Mouse (Mus musculus) megakaryocyte, embryonic 14.5 days (primary cell): ENCODE measurements around the gene Ethe1. TPM values are rescaled to one million over a fixed set of nuclear protein-coding genes. Genes with fewer than 3 reads are reported as not detected.

Experiments used
- H3K27me3 ChIP-seq: replicated peaks from 2 replicates; pipeline ENCODE3; 2012; ENCODE audit warnings: inconsistent platforms
- H3K36me3 ChIP-seq: replicated peaks from 2 replicates; pipeline ENCODE3; 2012; ENCODE audit warnings: low read length, inconsistent platforms, mixed read lengths
- H3K4me1 ChIP-seq: 2 replicates; pipeline ENCODE4 v1.6.1; 2012; ENCODE audit warnings: inconsistent platforms
- H3K4me3 ChIP-seq: replicated peaks from 2 replicates; pipeline ENCODE3; 2012; ENCODE audit warnings: moderate library complexity, mild to moderate bottlenecking, inconsistent platforms
- H3K9me3 ChIP-seq: 2 replicates; pipeline ENCODE4 v1.6.1; 2012; ENCODE audit warnings: inconsistent platforms
- FLI1 ChIP-seq: IDR thresholded peaks from 2 replicates; pipeline ENCODE4 v1.6.1; 2012; ENCODE audit warnings: low read length, inconsistent platforms, mixed read lengths
- GATA1 ChIP-seq: IDR thresholded peaks from 3 replicates; pipeline ENCODE4 v1.6.1; 2012; ENCODE audit warnings: mixed read lengths, low read length, inconsistent platforms, borderline replicate concordance
- polyA plus RNA-seq: library from polyadenylated mRNA; stranded (reverse); fragments of >175 nt; gene quantifications from 2 replicates; pipeline ENCODE4 v1.2.3, GENCODE M21; 2012; ENCODE audit warnings: low replicate concordance; ENCODE audit not compliant: insufficient read depth

Ethe1 gene
- polyA plus RNA-seq, 1 experiment = 17.5 TPM

GRCm38 (mm10) chr7:24593621-24594308 is 6.4 kb downstream of the Ethe1 start:
- Histone ChIP-seq H3K4me1 (peaks cover 38% of the 10 kb centered on the region), H3K36me3 (no peaks in the 10 kb centered on the region)
- TF ChIP-seq GATA1 = no peak
- TF ChIP-seq FLI1 = no peak

GRCm38 (mm10) chr7:24594309-24594803 is 7.0 kb downstream of the Ethe1 start:
- peaks cover 40% of the 10 kb centered on the region for H3K4me1 ChIP-seq
- H3K4me3 ChIP-seq = peak overlapping the region; percentile 92
- H3K9me3 ChIP-seq = no peaks in the 10 kb centered on the region
- TF ChIP-seq FLI1 (no peak), GATA1 (no peak)
- H3K36me3 ChIP-seq = no peaks in the 10 kb centered on the region
- peaks cover 24% of the 10 kb centered on the region for H3K27me3 ChIP-seq

More at GRCm38 (mm10) chr7:24593621-24594308, 6.4 kb downstream of the Ethe1 start:
- Histone ChIP-seq H3K9me3 (no peaks in the 10 kb centered on the region), H3K4me3 (peak overlapping the region; percentile 92), H3K27me3 (peaks cover 24% of the 10 kb centered on the region)

DNA sequence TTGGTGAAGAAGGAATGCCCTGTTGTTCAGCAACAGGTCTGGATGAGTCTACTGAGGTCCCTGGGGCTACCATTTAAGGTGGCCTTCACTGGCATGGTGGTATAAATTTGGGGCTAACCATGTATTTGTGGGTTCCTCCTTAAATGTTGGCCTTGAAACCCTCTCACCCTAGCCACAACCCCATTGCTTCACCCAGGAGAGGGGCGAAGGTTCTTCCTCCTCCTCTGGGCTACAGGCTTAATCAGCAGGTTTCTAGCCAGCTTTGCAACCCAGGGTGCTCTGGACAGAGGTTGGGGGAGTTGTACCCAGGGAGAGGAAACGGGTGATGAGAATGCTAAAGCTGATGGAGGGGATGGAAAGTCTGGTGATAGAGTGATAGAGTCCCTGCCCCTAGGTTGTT is 8.1 kb downstream of the Ethe1 start:
- no peak for TF ChIP-seq GATA1
- TF ChIP-seq FLI1 = no peak
- Histone ChIP-seq H3K4me1 (peaks cover 41% of the 10 kb centered on the region), H3K27me3 (peaks cover 24% of the 10 kb centered on the region), H3K36me3 (no peaks in the 10 kb centered on the region), H3K4me3 (peak overlapping the region; percentile 92), H3K9me3 (no peaks in the 10 kb centered on the region)

DNA sequence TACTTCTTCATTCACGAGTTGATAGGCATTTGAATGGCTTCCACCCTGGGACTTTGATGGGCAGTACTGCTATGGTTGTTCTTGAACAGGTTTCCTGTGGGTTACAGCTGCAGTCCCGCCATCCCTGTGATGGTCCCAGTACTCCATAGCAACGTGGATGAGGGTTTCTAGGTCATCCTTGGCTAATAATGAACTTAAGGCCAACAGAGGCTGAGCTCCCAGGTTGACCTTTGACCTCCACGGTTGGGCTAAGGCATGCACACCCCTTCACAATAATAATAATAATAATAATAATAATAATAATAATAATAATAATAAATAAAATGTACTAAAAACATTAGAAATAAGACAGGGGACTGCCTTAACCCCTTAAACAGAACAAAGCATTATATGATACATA is 10.8 kb downstream of the Ethe1 start:
- no peak for TF ChIP-seq FLI1
- TF ChIP-seq GATA1 = no peak
- H3K9me3 ChIP-seq = no peaks in the 10 kb centered on the region
- H3K4me1 ChIP-seq = peaks cover 41% of the 10 kb centered on the region
- peaks cover 19% of the 10 kb centered on the region for H3K27me3 ChIP-seq
- no peaks in the 10 kb centered on the region for H3K36me3 ChIP-seq
- H3K4me3 ChIP-seq = no peak overlapping the region

- TF ChIP-seq GATA1 (no peak), FLI1 (no peak)
- peaks cover 5% of the 10 kb centered on the region for H3K36me3 ChIP-seq
- no peaks in the 10 kb centered on the region for H3K9me3 ChIP-seq
- no peak overlapping the region for H3K4me3 ChIP-seq
- H3K27me3 ChIP-seq = peaks cover 13% of the 10 kb centered on the region
- peaks cover 33% of the 10 kb centered on the region for H3K4me1 ChIP-seq
These were observed 12.1 kb downstream of the Ethe1 start for GRCm38 (mm10) chr7:24599211-24600067.

- Histone ChIP-seq H3K9me3 (no peaks in the 10 kb centered on the region), H3K4me1 (peaks cover 20% of the 10 kb centered on the region), H3K4me3 (peak overlapping the region; percentile 15), H3K27me3 (no peaks in the 10 kb centered on the region), H3K36me3 (peaks cover 5% of the 10 kb centered on the region)
- no peak for TF ChIP-seq GATA1
- TF ChIP-seq FLI1 = no peak
These were observed 13.7 kb downstream of the Ethe1 start for GRCm38 (mm10) chr7:24600941-24601597.

DNA sequence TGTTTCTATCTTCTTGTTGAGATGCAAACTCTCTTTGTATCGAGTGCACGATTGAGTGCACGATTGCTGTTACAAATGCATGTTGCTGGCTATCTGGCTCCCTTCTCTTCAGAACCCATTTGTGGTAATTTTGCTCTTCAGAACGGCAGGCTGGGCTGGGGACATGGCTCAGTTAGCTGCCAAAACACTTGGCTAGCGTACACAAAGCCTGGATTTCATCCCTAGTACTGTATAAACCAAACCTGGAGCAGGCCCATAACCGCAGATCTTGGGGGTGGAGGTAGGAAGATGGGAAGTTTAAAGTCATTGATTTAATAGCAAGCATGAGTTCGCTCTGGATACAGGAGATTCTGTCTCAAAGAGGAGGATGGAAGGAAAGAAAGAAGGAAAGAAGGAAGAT is 18.2 kb downstream of the Ethe1 start:
- H3K9me3 ChIP-seq = no peaks in the 10 kb centered on the region
- H3K36me3 ChIP-seq = peaks cover 5% of the 10 kb centered on the region
- H3K4me1 ChIP-seq = peaks cover 33% of the 10 kb centered on the region
- no peaks in the 10 kb centered on the region for H3K27me3 ChIP-seq
- TF ChIP-seq GATA1 = no peak
- TF ChIP-seq FLI1 = no peak
- no peak overlapping the region for H3K4me3 ChIP-seq

DNA sequence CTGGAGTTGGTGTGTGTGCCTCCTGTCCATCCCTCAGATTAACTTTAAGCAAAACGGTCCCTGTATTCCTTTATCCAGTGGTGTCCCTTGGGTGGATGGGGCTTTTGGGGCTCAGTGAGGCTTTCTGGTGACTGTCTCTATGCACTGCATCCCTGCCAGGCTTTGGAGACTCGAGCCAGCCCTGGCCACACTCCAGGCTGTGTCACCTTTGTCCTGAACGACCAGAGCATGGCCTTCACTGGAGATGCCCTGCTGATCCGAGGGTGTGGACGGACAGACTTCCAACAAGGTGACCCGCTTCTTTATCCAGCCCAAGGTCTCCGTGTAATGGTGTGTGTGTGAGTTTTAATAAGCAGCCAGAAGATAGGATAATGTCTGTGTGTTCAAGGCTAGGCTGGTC is 18.7 kb downstream of the Ethe1 start:
- peaks cover 5% of the 10 kb centered on the region for H3K36me3 ChIP-seq
- peaks cover 37% of the 10 kb centered on the region for H3K4me1 ChIP-seq
- H3K9me3 ChIP-seq = no peaks in the 10 kb centered on the region
- TF ChIP-seq FLI1 = no peak
- TF ChIP-seq GATA1 = no peak
- H3K27me3 ChIP-seq = no peaks in the 10 kb centered on the region
- H3K4me3 ChIP-seq = no peak overlapping the region

- no peaks in the 10 kb centered on the region for H3K9me3 ChIP-seq
- H3K36me3 ChIP-seq = peaks cover 11% of the 10 kb centered on the region
- peaks cover 4% of the 10 kb centered on the region for H3K27me3 ChIP-seq
- TF ChIP-seq FLI1 (no peak), GATA1 (no peak)
- H3K4me3 ChIP-seq = peak overlapping the region; percentile 33
- peaks cover 39% of the 10 kb centered on the region for H3K4me1 ChIP-seq
These were observed 20.7 kb downstream of the Ethe1 start for GRCm38 (mm10) chr7:24608017-24608416.
